Mouse (Mus musculus) forebrain, postnatal 0 days (tissue): Measurements from ENCODE around the gene Ryr3. TPM values are rescaled to one million over a fixed set of nuclear protein-coding genes. Genes with fewer than 3 reads are reported as not detected.
A peak's percentile ranks its signal among the peaks of the same experiment; 100 is the strongest.

Experiments used
- ATAC-seq: fragments of 200-750 bp; cut with Nextera tagmentation; 2 replicates; pipeline ENCODE4 v1.8.0; 2017; ENCODE audit warnings: mild to moderate bottlenecking, moderate library complexity
- DNase-seq: peaks from one replicate; pipeline ENCODE4 v3.0.0-alpha.2; 2015
- H3K27ac ChIP-seq: fragments of 300-500 bp; sonication (generic); 2 replicates; pipeline ENCODE4 v1.5.1; 2014; ENCODE audit warnings: low read depth, mild to moderate bottlenecking, antibody characterized with exemption, low read length, moderate library complexity, mixed read lengths
- H3K27me3 ChIP-seq: fragments of 300-500 bp; sonication (generic); 2 replicates; pipeline ENCODE4 v1.6.1; 2014; ENCODE audit warnings: mild to moderate bottlenecking, low read length, mixed read lengths; ENCODE audit not compliant: insufficient read depth
- H3K36me3 ChIP-seq: fragments of 300-500 bp; sonication (generic); 2 replicates; pipeline ENCODE4 v1.6.1; 2014; ENCODE audit warnings: mild to moderate bottlenecking, moderate library complexity; ENCODE audit not compliant: insufficient read depth
- H3K4me1 ChIP-seq: fragments of 300-500 bp; sonication (generic); 2 replicates; pipeline ENCODE4 v1.6.1; 2014; ENCODE audit warnings: antibody characterized with exemption; ENCODE audit not compliant: insufficient read depth
- H3K4me2 ChIP-seq: fragments of 300-500 bp; sonication (generic); 2 replicates; pipeline ENCODE4 v1.6.1; 2014; ENCODE audit warnings: low read depth, mild to moderate bottlenecking, moderate library complexity
- H3K4me3 ChIP-seq: fragments of 300-500 bp; sonication (generic); 2 replicates; pipeline ENCODE4 v1.5.1; 2014; ENCODE audit warnings: low read depth, low read length, mixed read lengths
- H3K9ac ChIP-seq: fragments of 300-500 bp; sonication (generic); 2 replicates; pipeline ENCODE4 v1.6.1; 2014; ENCODE audit warnings: mild to moderate bottlenecking
- H3K9me3 ChIP-seq: fragments of 300-500 bp; sonication (generic); 2 replicates; pipeline ENCODE4 v1.6.1; 2016; ENCODE audit warnings: low read length
- CTCF ChIP-seq: sonication (generic); IDR thresholded peaks from 2 replicates; pipeline ENCODE4 v1.5.1; 2016; ENCODE audit warnings: antibody characterized with exemption, control low read depth, low read depth
- WGBS: fragments of 180-500 bp; shearing (Covaris S2); extraction: QIAGEN DNeasy Blood & Tissue Kit; methylation state at CpG from one replicate; pipeline ENCODE4 v1.1.7; 2014; 5-methylcytosine and 5-hydroxymethylcytosine counted together
- polyA plus RNA-seq: library from polyadenylated mRNA; unstranded; fragments of >200 nt; fragmentation: Nextera tagmentation; extraction: Ambion mirVana; gene quantifications from 2 replicates; pipeline ENCODE4 v1.2.1, GENCODE M21; 2015
- total RNA-seq: library from RNA; depleted of rRNA; stranded (reverse); fragments of >200 nt; gene quantifications from 2 replicates; pipeline ENCODE4 v1.2.3, GENCODE M21; 2014

Gene Ryr3
- total and polyA plus RNA-seq, 2 experiments from 2014 or later, result 4.2 to 16.1 TPM

- Histone ChIP-seq H3K27me3 (no peaks in the 10 kb centered on the region), H3K9me3 (no peaks in the 10 kb centered on the region), H3K9ac (no peak overlapping the region), H3K4me2 (no peak overlapping the region), H3K36me3 (no peaks in the 10 kb centered on the region), H3K27ac (no peak overlapping the region), H3K4me3 (no peak overlapping the region), H3K4me1 (no peaks in the 10 kb centered on the region)
- ATAC-seq (no peak), DNase-seq (no peak)
- TF ChIP-seq CTCF, result no peak
- 35% methylated on average over 4 of the region's 4 CpGs for WGBS
These were observed 332.3 kb downstream of the Ryr3 start for GRCm38 (mm10) chr2:112884456-112885114.

GRCm38 (mm10) chr2:112881805-112882204, 335.1 kb downstream of the Ryr3 start:
- WGBS, result 77% methylated on average over 2 of the region's 2 CpGs
- H3K4me3 ChIP-seq, result no peak overlapping the region
- no peaks in the 10 kb centered on the region for H3K36me3 ChIP-seq
- H3K9ac ChIP-seq, result no peak overlapping the region
- TF ChIP-seq CTCF, result no peak
- no peak overlapping the region for H3K4me2 ChIP-seq
- no peaks in the 10 kb centered on the region for H3K27me3 ChIP-seq
- H3K9me3 ChIP-seq, result no peaks in the 10 kb centered on the region
- no peaks in the 10 kb centered on the region for H3K4me1 ChIP-seq
- ATAC-seq (no peak), DNase-seq (no peak)
- H3K27ac ChIP-seq, result no peak overlapping the region

- DNase-seq (no peak), ATAC-seq (no peak)
- no peak for TF ChIP-seq CTCF
- Histone ChIP-seq H3K27ac (no peak overlapping the region), H3K9me3 (no peaks in the 10 kb centered on the region), H3K4me1 (no peaks in the 10 kb centered on the region), H3K27me3 (no peaks in the 10 kb centered on the region), H3K9ac (no peak overlapping the region), H3K4me3 (no peak overlapping the region), H3K36me3 (no peaks in the 10 kb centered on the region), H3K4me2 (no peak overlapping the region)
- WGBS, result 84% methylated on average over 1 of the region's 1 CpGs
These were observed 335.5 kb downstream of the Ryr3 start for GRCm38 (mm10) chr2:112881376-112881775.

- DNase-seq (peak; percentile 64), ATAC-seq (peak; percentile 56; the same call in 1 of the 2 replicates)
- no peaks in the 10 kb centered on the region for H3K9me3 ChIP-seq
- no peak overlapping the region for H3K9ac ChIP-seq
- no peak overlapping the region for H3K4me3 ChIP-seq
- no peak overlapping the region for H3K27ac ChIP-seq
- no peak for TF ChIP-seq CTCF
- no peaks in the 10 kb centered on the region for H3K27me3 ChIP-seq
- no peaks in the 10 kb centered on the region for H3K36me3 ChIP-seq
- 32% methylated on average over 3 of the region's 3 CpGs for WGBS
- no peaks in the 10 kb centered on the region for H3K4me1 ChIP-seq
- no peak overlapping the region for H3K4me2 ChIP-seq
These were observed 339.5 kb downstream of the Ryr3 start for GRCm38 (mm10) chr2:112877404-112877803.

GRCm38 (mm10) chr2:112866043-112866551, 350.8 kb downstream of the Ryr3 start:
- H3K4me1 ChIP-seq, result no peaks in the 10 kb centered on the region
- no peaks in the 10 kb centered on the region for H3K36me3 ChIP-seq
- no peak overlapping the region for H3K9ac ChIP-seq
- no peaks in the 10 kb centered on the region for H3K9me3 ChIP-seq
- DNase-seq (no peak), ATAC-seq (no peak)
- H3K4me3 ChIP-seq, result no peak overlapping the region
- H3K4me2 ChIP-seq, result no peak overlapping the region
- no peaks in the 10 kb centered on the region for H3K27me3 ChIP-seq
- 51% methylated on average over 2 of the region's 2 CpGs for WGBS
- no peak overlapping the region for H3K27ac ChIP-seq
- no peak for TF ChIP-seq CTCF

GRCm38 (mm10) chr2:112861792-112862191, 355.1 kb downstream of the Ryr3 start:
- ATAC-seq (peak; percentile 54; the same call in 1 of the 2 replicates), DNase-seq (peak; percentile 26)
- no peak for TF ChIP-seq CTCF
- Histone ChIP-seq H3K27me3 (no peaks in the 10 kb centered on the region), H3K36me3 (no peaks in the 10 kb centered on the region), H3K4me3 (no peak overlapping the region), H3K4me1 (no peaks in the 10 kb centered on the region), H3K9me3 (no peaks in the 10 kb centered on the region), H3K27ac (no peak overlapping the region), H3K9ac (no peak overlapping the region), H3K4me2 (no peak overlapping the region)
- 74% methylated on average over 4 of the region's 4 CpGs for WGBS

- 19% methylated on average over 4 of the region's 4 CpGs for WGBS
These were observed 371.0 kb downstream of the Ryr3 start for GRCm38 (mm10) chr2:112845583-112846512.

More at GRCm38 (mm10) chr2:112845583-112846512, 371.0 kb downstream of the Ryr3 start:
- no peak for ATAC-seq
- Histone ChIP-seq H3K27me3 (no peaks in the 10 kb centered on the region), H3K36me3 (no peaks in the 10 kb centered on the region), H3K9me3 (peaks cover 3% of the 10 kb centered on the region; the same call in 1 of the 2 replicates), H3K9ac (no peak overlapping the region), H3K4me3 (no peak overlapping the region), H3K4me1 (no peaks in the 10 kb centered on the region), H3K4me2 (no peak overlapping the region), H3K27ac (no peak overlapping the region)
- TF ChIP-seq CTCF, result no peak
- no peak for DNase-seq
